Mouse (Mus musculus) spleen, adult 2 months (tissue): Measurements from ENCODE around the gene Dbx1. TPM values are rescaled to one million over a fixed set of nuclear protein-coding genes. Genes with fewer than 3 reads are reported as not detected.

Source experiments
- DNase-seq, 2 experiments: peaks; one replicate each; pipeline versions ENCODE4 v3.0.0 to v3.0.0-alpha.2; 2012 to 2021; ENCODE audit warnings: low spot score in 2 of 2, low read depth in 1 of 2
- H3K27ac ChIP-seq: fragments of 200-500 bp; 2 replicates; pipeline ENCODE4 v1.5.1; 2012; ENCODE audit warnings: low read length, inconsistent platforms; ENCODE audit not compliant: insufficient read depth
- H3K27me3 ChIP-seq: fragments of 200-500 bp; 2 replicates; pipeline ENCODE4 v1.6.1; 2012; ENCODE audit warnings: mild to moderate bottlenecking, moderate library complexity, low read length, inconsistent platforms; ENCODE audit not compliant: control insufficient read depth, insufficient read depth
- H3K36me3 ChIP-seq: fragments of 200-500 bp; 2 replicates; pipeline ENCODE4 v1.6.1; 2012; ENCODE audit warnings: mild to moderate bottlenecking, low read length, inconsistent platforms; ENCODE audit not compliant: control insufficient read depth, insufficient read depth
- H3K4me1 ChIP-seq: fragments of 200-500 bp; 2 replicates; pipeline ENCODE4 v1.6.1; 2011; ENCODE audit warnings: inconsistent platforms; ENCODE audit not compliant: control insufficient read depth, insufficient read depth, insufficient read length
- H3K4me3 ChIP-seq: fragments of 200-500 bp; 2 replicates; pipeline ENCODE4 v1.5.1; 2011; ENCODE audit warnings: mild to moderate bottlenecking, inconsistent platforms; ENCODE audit not compliant: insufficient read depth, insufficient read length; ENCODE audit errors: extremely low read depth
- CTCF ChIP-seq: fragments of 200-500 bp; IDR thresholded peaks from 2 replicates; pipeline ENCODE4 v1.5.1; 2011; ENCODE audit warnings: mild to moderate bottlenecking, inconsistent platforms; ENCODE audit not compliant: insufficient read depth, insufficient read length, insufficient replicate concordance; ENCODE audit errors: extremely low read depth
- POLR2A ChIP-seq: fragments of 200-500 bp; IDR thresholded peaks from 2 replicates; pipeline ENCODE4 v1.6.1; 2011; ENCODE audit warnings: low read depth, low read length, inconsistent platforms
- WGBS: fragments of 180-500 bp; shearing (Covaris S2); methylation state at CpG from one replicate; pipeline ENCODE4 v1.1.7; 2018; 5-methylcytosine and 5-hydroxymethylcytosine counted together
- polyA plus RNA-seq: library from polyadenylated mRNA; depleted of rRNA; stranded (reverse); fragments of >200 nt; gene quantifications from 2 replicates; pipeline ENCODE4 v1.2.3, GENCODE M21; 2012

Dbx1 gene
- polyA plus RNA-seq, 1 experiment: not detected

- 10% methylated on average over 21 of the region's 21 CpGs for WGBS
- no peak for DNase-seq
- Histone ChIP-seq H3K36me3 (no peaks in the 10 kb centered on the region), H3K4me3 (no peak overlapping the region), H3K27ac (no peak overlapping the region), H3K27me3 (peaks cover 24% of the 10 kb centered on the region), H3K4me1 (peaks cover 11% of the 10 kb centered on the region)
- TF ChIP-seq POLR2A: no peak
- no peak for TF ChIP-seq CTCF
These were observed 1.4 kb upstream of the Dbx1 start for GRCm38 (mm10) chr7:49637851-49638663.

- WGBS: 13% methylated on average over 9 of the region's 9 CpGs
- H3K27me3 ChIP-seq: peaks cover 27% of the 10 kb centered on the region
- peaks cover 14% of the 10 kb centered on the region for H3K4me1 ChIP-seq
These were observed 632 bp upstream of the Dbx1 start for GRCm38 (mm10) chr7:49637281-49637680.

GRCm38 (mm10) chr7:49635971-49636370 is 678 bp downstream of the Dbx1 start:
- peaks cover 27% of the 10 kb centered on the region for H3K27me3 ChIP-seq
- TF ChIP-seq CTCF (no peak), POLR2A (no peak)
- H3K4me3 ChIP-seq: no peak overlapping the region
- peaks cover 14% of the 10 kb centered on the region for H3K4me1 ChIP-seq
- DNase-seq: no peak
- H3K27ac ChIP-seq: no peak overlapping the region
- WGBS: 3% methylated on average over 22 of the region's 22 CpGs
- no peaks in the 10 kb centered on the region for H3K36me3 ChIP-seq

More at GRCm38 (mm10) chr7:49637281-49637680, 632 bp upstream of the Dbx1 start:
- TF ChIP-seq CTCF (no peak), POLR2A (no peak)
- no peak overlapping the region for H3K4me3 ChIP-seq
- DNase-seq: no peak
- no peaks in the 10 kb centered on the region for H3K36me3 ChIP-seq
- no peak overlapping the region for H3K27ac ChIP-seq

- Histone ChIP-seq H3K4me1 (peaks cover 14% of the 10 kb centered on the region), H3K4me3 (no peak overlapping the region), H3K27ac (no peak overlapping the region), H3K36me3 (no peaks in the 10 kb centered on the region), H3K27me3 (peaks cover 27% of the 10 kb centered on the region)
- WGBS: 5% methylated on average over 35 of the region's 35 CpGs
- no peak for DNase-seq
- no peak for TF ChIP-seq CTCF
These were observed 1.5 kb downstream of the Dbx1 start for GRCm38 (mm10) chr7:49635074-49635621.

GRCm38 (mm10) chr7:49634291-49635073 is 2.2 kb downstream of the Dbx1 start:
- 1% methylated on average over 26 of the region's 26 CpGs for WGBS
- H3K4me1 ChIP-seq: peaks cover 14% of the 10 kb centered on the region

GRCm38 (mm10) chr7:49633375-49633956 is 3.2 kb downstream of the Dbx1 start:
- Histone ChIP-seq H3K4me1 (peaks cover 14% of the 10 kb centered on the region), H3K36me3 (no peaks in the 10 kb centered on the region), H3K27ac (no peak overlapping the region), H3K27me3 (peaks cover 27% of the 10 kb centered on the region), H3K4me3 (peak overlapping the region; percentile 67)
- WGBS: under 1% methylated on average over 33 of the region's 33 CpGs
- peak; percentile 23 to 26 for DNase-seq
- no peak for TF ChIP-seq POLR2A
- TF ChIP-seq CTCF: no peak

More at GRCm38 (mm10) chr7:49634291-49635073, 2.2 kb downstream of the Dbx1 start:
- Histone ChIP-seq H3K27me3 (peaks cover 27% of the 10 kb centered on the region), H3K27ac (no peak overlapping the region), H3K4me3 (peak overlapping the region; percentile 67), H3K36me3 (no peaks in the 10 kb centered on the region)
- DNase-seq: no peak
- TF ChIP-seq CTCF (no peak), POLR2A (no peak)
